Mouse (Mus musculus) CD4-positive helper T cell, adult 2 months (primary cell): ENCODE data around the gene Thoc6.

ENCODE experiments used
- DNase-seq: peaks from one replicate; pipeline ENCODE4 v3.0.0-alpha.2; 2012; ENCODE audit warnings: low read depth, missing footprints, low spot score

The Thoc6 gene

DNA sequence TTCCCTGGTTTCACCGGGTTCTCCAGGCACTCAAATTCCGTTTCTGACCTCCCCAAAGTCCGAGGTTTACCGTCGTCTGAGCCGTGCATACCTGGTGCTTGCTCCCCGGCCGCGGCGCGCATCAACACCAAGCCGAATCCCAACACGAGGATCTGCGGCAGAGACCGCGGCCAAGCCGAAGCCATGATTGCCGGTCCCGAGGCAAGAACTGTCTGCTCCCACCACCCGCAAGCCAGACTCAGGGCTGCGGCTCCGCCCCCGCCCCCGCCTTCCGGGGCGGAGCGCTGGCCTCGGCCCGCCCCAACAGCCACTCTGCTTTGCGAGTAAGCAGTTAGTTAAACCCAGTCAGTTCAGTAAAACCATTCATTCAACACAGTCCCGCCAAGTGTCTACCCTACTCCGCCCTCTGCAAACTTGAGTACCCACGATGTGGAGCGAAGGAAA is 3.6 kb upstream of the Thoc6 start, which contains the start of gene Tnfrsf12a:
Gene Tnfrsf12a (minus strand): TSS at position 233 of the 444 bp plus-strand sequence.
- DNase-seq, result peak; percentile 95

DNA sequence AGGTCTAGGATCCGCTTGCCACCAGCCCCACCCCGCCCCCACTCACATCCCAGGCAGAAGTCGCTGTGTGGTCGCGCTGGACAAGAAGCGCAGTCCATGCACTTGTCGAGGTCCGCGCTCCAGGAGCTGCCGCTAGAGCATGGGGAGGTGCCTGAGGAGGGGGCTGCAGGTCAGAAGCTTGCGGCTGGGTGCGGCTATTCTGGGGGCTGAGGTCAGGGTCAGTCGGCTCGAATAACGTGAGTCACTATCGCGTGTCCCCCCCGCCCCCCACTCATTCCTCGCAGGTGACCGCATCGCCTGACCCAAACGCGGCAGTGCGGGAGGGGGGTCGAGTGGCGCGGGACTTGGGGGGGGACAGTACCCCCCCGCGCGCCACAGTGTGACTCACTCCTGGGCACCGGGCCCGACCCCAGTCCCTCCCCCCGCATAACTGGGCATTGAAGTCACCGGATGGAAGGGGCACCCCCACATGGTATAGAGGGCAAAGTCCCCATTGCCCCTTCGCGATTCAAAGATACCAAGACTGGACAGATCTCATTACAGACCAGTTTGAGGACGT is 2.9 kb upstream of the Thoc6 start:
- peak; percentile 66 for DNase-seq

DNA sequence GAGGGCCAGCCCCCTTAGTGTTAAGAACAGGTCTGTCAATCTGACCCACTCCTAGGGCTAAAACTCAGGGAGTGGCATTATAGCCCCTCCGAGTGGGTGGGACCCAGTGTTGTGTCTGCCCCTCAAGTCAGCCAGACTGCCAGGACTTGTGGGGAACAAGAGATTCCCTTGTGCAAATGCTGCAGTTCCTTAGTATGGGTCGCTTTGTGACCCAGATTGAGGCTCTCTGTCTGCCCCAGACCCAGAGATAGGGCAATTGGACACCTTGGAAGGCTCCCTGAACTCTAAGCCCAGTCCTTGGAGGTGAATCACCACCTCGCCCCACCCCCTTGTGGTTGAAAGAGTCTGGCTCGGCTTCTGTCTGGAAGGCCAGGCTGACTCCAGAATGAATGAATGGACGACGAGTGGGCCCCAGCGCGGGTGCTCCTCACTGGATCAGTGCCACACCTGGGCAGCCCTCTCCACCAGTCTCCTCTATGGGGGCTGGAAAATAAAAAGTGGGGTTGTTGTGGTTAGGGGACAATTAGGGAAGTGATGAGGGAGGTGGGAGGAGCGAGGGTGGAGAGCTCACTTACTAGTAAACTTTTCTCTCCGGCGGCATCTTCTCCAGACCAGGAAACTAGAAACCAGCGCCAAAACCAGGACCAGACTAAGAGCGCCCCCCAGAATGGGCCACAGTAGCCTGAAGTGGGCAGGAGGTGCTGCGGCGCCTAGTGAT is 2.0 kb upstream of the Thoc6 start:
- DNase-seq, result peak; percentile 52

GRCm38 (mm10) chr17:23675127-23675526 is 1.4 kb upstream of the Thoc6 start:
- no peak for DNase-seq

DNA sequence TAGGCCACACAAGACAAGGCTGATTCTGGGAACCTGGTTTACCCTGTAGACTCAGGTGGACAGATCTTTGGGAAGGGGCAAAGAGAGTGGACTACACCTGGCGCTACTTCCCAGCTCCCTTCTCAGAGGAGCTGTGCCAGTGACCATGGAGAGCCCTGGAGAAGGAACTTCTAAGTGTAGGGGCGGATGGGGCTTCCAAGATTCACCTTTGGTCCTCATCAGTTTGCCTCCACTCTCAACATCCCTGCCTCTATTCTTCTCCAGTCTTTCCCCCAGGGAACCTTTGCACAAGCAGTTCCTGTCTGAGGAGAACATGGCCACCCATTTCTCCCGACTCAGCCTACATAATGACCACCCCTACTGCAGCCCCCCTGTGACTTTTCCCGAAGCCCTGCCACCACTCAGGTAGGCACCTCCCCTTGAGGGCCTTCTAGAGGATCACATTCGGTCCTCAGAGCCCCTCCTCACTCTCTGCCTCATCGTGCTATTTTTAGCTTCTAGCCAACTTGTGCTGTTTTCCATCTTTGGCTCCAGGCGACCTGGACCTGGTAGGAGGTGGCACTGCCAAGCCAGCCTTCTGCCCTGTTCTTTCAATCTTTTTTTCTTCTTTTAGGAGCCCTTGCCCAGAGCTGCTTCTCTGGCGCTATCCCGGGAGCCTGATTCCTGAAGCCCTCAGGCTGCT is 730 bp upstream of the Thoc6 start:
- DNase-seq, result no peak

DNA sequence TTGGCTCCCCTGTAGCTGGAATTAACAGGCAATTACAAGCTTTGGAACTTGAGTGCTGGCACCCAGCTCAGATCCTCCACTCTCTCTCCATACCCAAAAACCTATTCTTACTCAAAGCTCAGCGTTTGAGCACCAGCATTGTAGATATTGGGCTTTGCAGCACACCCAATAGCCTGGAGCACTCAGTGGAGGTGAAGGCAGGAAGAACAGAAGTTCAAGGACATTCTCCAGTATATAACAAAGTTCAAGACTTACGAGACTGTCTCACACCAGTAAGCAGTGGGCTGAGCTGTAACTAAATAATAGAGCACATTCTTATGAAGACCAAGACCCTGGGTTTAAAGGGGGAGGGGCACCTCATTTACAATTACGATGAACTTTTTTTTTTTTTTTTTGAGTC is 921 bp downstream of the Thoc6 start:
- no peak for DNase-seq

GRCm38 (mm10) chr17:23671519-23671918 is 2.2 kb downstream of the Thoc6 start:
- no peak for DNase-seq

DNA sequence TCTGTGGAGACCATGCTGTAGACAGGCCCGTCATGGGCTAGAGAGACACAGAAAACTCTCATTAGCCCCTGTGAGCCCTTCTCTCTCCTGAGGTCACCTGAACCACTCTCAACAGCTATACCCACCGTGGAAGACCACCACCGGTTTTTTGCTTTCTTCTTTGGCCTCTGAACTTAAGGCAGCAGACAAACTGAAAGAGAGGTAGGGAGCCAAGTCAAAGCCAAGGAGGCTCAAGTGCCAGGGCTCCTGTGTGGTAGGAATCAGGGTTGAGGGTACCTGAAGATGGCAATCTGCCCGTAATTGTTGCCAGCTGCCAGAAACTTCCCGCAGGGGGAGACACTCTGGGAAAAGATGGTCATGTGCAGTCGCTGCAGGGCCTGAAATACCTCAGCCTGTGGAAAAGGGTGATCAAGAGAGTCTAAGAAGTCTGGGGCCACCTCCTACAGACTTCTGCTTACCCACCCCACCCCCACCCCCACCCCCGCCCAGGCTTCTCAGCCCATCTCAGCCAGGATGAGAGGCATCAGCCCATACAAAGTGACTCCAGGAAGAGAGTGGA is 3.1 kb downstream of the Thoc6 start:
- no peak for DNase-seq

DNA sequence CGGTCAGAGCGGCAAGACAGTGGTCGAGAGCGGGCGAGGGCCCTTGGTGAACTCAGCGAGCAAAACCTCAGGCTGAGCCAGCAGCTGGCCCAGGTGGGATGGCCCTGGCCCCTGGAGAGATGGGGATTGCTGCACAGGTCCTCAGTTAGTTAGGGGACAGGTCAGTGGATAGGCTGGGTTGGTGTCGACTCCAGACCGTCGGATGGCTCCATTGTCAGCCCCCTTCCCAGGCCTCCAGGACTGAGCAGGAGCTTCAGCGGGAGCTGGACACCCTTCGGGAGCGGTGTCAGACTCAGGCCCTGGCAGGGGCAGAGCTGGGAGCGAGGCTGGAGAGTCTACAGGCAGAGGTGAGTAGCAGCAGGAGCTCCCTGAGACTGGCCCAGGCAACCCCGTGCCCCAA is 8.2 kb downstream of the Thoc6 start:
- no peak for DNase-seq

DNA sequence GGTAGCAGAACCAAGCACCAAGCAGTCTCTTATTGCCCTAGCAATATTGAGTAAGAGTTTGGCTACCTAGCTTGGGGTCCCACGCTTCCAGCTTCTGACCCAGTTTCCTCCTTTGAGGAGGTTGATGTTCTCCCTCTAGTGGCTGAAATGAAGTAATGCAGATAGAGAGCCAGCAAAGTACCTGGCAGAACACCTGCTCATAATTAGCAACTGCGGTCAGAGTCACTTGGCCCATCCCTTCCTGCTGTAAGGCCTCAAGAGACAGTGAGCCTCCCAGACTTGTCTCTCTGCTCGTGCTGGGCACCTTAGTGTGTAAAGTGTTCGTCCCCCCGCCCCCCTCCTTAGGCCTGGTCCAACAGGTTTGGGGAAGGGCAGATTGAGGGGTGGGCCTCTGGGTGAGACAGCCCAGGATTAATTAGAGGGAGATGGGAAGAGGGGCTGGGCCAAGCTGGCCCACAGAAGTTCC is 9.1 kb downstream of the Thoc6 start:
- DNase-seq, result peak; percentile 61

DNA sequence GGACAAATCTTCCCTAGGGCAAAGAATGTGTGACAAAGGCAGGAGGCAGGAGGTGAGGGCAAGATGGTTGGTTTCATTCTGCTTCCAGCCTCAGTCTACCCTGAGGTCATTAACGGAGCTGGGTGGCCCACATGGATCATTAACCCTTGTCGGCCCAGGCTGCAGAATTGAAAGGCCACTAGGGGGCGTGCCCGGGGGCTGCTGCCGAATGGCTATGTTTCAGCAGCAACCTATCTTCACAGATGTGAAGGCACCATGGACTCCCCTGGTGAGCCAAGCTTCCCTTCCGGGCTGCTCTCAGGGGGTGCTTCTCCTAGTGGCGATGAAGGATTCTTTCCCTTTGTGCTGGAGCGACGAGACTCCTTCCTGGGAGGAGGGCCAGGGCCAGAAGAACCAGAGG is 12.2 kb downstream of the Thoc6 start:
- peak; percentile 31 for DNase-seq

GRCm38 (mm10) chr17:23660876-23661200 is 12.8 kb downstream of the Thoc6 start:
- no peak for DNase-seq

DNA sequence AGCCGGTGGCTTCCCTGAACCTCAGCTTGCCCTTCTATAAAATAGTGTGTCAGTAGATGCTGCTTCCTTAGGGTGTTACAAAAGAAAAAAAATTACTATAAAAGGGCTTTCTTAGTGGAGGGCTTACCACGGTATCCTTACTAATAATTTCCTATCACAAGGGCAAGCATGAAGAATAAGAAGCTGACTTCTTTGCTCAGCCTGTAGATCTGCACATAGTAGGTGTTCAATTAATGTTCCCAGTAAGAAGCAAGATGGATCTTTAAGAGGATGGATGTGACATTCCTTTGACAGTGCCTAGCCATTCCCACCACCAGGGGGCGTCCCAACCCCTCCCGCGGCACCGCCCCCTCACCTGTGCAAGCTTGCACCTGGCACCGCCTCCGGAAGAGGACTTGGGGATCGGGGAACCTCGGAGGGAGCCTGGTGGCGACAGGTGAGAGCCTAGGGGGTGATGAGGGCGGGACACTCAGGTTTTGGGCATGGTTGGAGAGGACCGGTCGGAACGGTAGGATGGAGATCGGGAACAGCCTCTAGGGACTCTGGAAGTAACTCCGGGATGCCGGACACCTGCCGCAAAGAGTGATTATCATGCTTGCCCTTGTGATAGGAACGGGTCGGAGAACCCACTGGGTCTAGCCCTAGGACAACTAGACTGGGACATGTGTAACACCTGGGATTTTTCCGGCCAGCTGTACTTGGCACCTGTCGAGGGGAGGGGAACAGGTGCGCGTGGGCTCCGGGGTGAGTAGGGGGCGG is 13.4 kb downstream of the Thoc6 start, which contains the start of gene Bicdl2:
Gene Bicdl2 (plus strand): TSS at position 390 of the 759 bp plus-strand sequence.
- DNase-seq, result peak; percentile 59

GRCm38 (mm10) chr17:23658450-23658849 is 15.2 kb downstream of the Thoc6 start:
- no peak for DNase-seq

GRCm38 (mm10) chr17:23654410-23654809 is 19.3 kb downstream of the Thoc6 start:
- no peak for DNase-seq

DNA sequence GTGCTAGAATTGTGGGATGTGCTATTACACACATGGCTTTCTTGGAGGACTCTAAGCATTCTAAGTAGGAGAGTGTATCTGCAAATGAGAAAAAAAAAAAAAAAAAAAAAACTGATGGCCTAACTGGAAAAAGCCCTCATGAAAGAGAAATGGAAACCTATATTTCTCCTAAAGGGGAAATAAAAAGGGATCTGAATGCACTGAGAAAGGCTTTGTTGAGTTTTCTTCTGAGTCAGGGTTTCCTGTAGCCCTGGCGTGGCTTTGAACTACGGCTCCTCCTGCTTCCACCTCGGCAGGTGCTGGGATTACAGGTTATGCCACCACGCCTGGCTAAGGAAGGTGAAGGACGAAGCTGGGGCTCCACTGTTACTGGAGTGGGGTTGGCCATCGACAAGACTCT is 19.7 kb downstream of the Thoc6 start:
- no peak for DNase-seq

DNA sequence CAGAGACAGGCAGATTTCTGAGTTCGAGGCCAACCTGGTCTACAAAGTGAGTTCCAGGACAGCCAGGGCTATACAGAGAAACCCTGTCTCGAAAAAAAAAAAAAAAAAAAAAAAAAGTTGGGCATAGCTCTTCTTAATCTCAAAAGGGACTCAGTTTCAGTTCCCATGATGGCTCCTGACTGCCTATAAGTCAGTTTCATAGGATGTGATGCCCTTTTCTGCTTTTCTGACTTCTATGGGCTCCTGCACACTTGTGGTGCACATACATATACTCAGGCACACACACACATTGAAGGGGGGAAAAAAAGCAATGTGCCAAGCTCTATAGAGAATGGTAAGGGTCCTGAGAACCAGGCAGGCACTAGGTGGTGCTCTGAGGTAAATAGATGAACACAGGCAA is 20.4 kb downstream of the Thoc6 start:
- DNase-seq, result no peak

GRCm38 (mm10) chr17:23651363-23651762 is 22.3 kb downstream of the Thoc6 start:
- DNase-seq, result no peak

GRCm38 (mm10) chr17:23645894-23646293 is 27.8 kb downstream of the Thoc6 start:
- no peak for DNase-seq

GRCm38 (mm10) chr17:23644613-23645495 is 28.8 kb downstream of the Thoc6 start, which contains the start of gene Mmp25:
Gene Mmp25 (minus strand): TSS chr17:23645277.
- no peak for DNase-seq

DNA sequence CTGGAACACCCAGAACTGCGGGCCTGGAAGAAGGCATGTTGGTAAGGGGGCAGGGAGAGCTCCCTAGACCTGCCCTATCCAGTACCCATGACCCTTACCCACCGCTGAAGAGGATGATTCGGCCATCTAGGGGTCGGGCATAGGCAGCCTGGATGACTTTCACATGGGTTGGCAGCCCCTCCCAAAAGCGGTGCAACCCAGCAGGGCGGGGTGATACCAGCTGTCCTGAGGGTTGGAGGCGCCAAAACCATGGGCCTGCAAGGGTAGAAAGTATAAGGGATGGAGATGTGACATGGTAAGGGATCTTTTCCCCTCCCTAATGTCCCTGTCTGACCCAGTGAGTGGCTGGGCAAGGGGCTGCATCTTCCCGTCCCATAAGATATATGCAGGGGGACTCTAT is 42.4 kb downstream of the Thoc6 start:
- no peak for DNase-seq
